Mouse (Mus musculus) intestine, postnatal 0 days (tissue): ENCODE results near the gene Lrrn4cl. TPM values are rescaled to one million over a fixed set of nuclear protein-coding genes. Genes with fewer than 3 reads are reported as not detected.

Experiments
- ATAC-seq: fragments of 200-750 bp; cut with Nextera tagmentation; 2 replicates; pipeline ENCODE4 v1.8.0; 2017; ENCODE audit warnings: mild to moderate bottlenecking, moderate TSS enrichment, moderate library complexity
- H3K27ac ChIP-seq: fragments of 300-500 bp; sonication (generic); 2 replicates; pipeline ENCODE4 v1.5.1; 2014; ENCODE audit warnings: mild to moderate bottlenecking, low read depth, low read length, moderate library complexity
- H3K27me3 ChIP-seq: fragments of 300-500 bp; sonication (generic); replicated peaks from 2 replicates; pipeline ENCODE4 v1.6.1; 2014; ENCODE audit warnings: low read length, mixed read lengths; ENCODE audit not compliant: control insufficient read depth, insufficient read depth
- H3K36me3 ChIP-seq: fragments of 300-500 bp; sonication (generic); 2 replicates; pipeline ENCODE4 v1.6.1; 2014; ENCODE audit warnings: mild to moderate bottlenecking, moderate library complexity; ENCODE audit not compliant: control insufficient read depth, insufficient read depth
- H3K4me1 ChIP-seq: fragments of 300-500 bp; sonication (generic); replicated peaks from 2 replicates; pipeline ENCODE4 v1.6.1; 2014; ENCODE audit warnings: antibody characterized with exemption, low read length, mixed read lengths; ENCODE audit not compliant: control insufficient read depth, insufficient read depth
- H3K4me2 ChIP-seq: fragments of 300-500 bp; sonication (generic); replicated peaks from 2 replicates; pipeline ENCODE4 v1.6.1; 2014; ENCODE audit warnings: low read depth, mild to moderate bottlenecking, moderate library complexity
- H3K4me3 ChIP-seq: fragments of 300-500 bp; sonication (generic); 2 replicates; pipeline ENCODE4 v1.5.1; 2014; ENCODE audit warnings: low read depth, low read length
- H3K9ac ChIP-seq: fragments of 300-500 bp; sonication (generic); 2 replicates; pipeline ENCODE4 v1.6.1; 2014; ENCODE audit warnings: mild to moderate bottlenecking, low read depth, low read length
- H3K9me3 ChIP-seq: fragments of 300-500 bp; sonication (generic); 2 replicates; pipeline ENCODE4 v1.6.1; 2016; ENCODE audit warnings: mixed run types; ENCODE audit not compliant: control insufficient read depth
- CTCF ChIP-seq: sonication (generic); IDR thresholded peaks from 2 replicates; pipeline ENCODE4 v1.5.1; 2016; ENCODE audit warnings: low read depth, mild to moderate bottlenecking, control low read depth, antibody characterized with exemption, moderate library complexity
- WGBS: fragments of 180-500 bp; shearing (Covaris S2); extraction: QIAGEN DNeasy Blood & Tissue Kit; methylation state at CpG from one replicate; pipeline ENCODE4 v1.1.7; 2014; 5-methylcytosine and 5-hydroxymethylcytosine counted together
- polyA plus RNA-seq: library from polyadenylated mRNA; unstranded; fragments of >200 nt; fragmentation: Nextera tagmentation; extraction: Ambion mirVana; gene quantifications from 2 replicates; pipeline ENCODE4 v1.2.1, GENCODE M21; 2015

Lrrn4cl gene
- polyA plus RNA-seq, 1 experiment from 2014 or later, result 2.2 TPM

DNA sequence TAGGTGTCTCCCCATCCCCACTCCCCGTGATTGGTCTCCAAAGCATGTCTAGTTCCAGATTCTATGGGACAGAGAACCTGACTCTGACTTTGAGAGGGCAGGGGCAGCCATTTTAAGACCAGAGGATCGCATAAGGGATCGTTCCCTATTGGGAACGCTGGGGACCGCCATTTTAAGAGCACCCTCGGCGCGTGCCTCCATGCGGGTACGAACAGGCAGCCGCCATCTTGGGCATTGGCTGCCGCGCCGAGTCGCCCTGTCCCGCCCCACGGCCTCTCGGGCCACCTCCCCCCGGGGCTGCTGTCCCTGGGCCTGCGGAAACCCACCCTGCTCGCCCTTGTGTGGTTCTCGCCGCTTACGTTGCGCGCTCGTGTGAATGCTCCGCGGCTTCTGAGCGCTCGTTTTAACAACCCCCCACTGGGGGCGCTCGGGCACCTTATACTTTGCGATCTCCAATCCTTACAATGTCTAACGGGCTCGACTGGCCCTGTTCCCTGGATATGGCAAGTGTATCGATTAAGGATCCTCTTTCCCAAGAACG, 13.2 kb upstream of the Lrrn4cl start, which contains the start of gene Bscl2:
Bscl2 (plus strand) TSS at position 217 of the 541 bp plus-strand sequence.
- TF ChIP-seq CTCF, result peak; percentile 74
- Histone ChIP-seq H3K4me1 (no peaks in the 10 kb centered on the region), H3K4me2 (peak within 1 kb of the TSS; percentile 89), H3K4me3 (peak within 1 kb of the TSS; percentile 62), H3K27ac (peak within 1 kb of the TSS; percentile 92), H3K27me3 (no peaks in the 10 kb centered on the region), H3K36me3 (peaks cover 24% of the 10 kb centered on the region), H3K9ac (peak within 1 kb of the TSS; percentile 83), H3K9me3 (no peaks in the 10 kb centered on the region)
- peak; percentile 74 for ATAC-seq
- under 1% methylated on average over 38 of the region's 38 CpGs for WGBS

DNA sequence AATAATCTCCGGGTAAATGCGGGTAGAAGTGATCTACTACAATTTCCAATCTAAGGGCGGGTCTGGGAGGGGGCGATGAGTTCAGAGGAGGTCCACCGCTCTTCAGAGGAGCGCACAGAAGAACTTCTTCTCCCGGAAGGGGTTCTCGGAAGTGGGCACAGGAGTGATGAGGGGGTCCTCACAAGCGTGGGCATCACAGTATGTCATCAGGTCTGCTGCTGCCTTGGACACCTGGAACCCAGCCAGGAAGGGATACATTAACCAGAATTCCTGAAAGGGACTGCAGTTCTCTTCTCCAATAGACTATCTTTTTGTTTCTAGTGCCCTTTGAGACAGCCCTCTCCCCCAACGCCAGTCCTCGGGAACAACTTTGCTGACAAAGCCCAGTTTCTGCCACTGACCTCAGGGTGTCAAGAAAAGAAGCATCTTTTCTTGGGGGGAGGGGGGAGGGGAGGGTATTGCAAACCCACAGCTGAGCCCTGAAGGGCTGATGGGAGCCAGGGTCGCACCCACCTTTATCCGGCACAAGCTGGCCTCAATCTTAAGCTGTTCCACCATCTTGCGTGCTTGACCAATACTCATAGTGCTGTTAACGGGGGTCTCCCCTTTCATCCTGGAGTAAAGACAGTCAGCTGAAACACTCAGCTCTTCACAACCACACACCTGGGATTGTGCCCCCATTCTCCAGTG, 12.4 kb upstream of the Lrrn4cl start:
- no peak for TF ChIP-seq CTCF
- Histone ChIP-seq H3K9ac (peak overlapping the region; percentile 83), H3K9me3 (no peaks in the 10 kb centered on the region), H3K4me2 (peak overlapping the region; percentile 89), H3K4me3 (peak overlapping the region; percentile 62), H3K27me3 (no peaks in the 10 kb centered on the region), H3K27ac (peak overlapping the region; percentile 92), H3K4me1 (no peaks in the 10 kb centered on the region), H3K36me3 (peaks cover 15% of the 10 kb centered on the region)
- ATAC-seq, result no peak
- 20% methylated on average over 15 of the region's 15 CpGs for WGBS

DNA sequence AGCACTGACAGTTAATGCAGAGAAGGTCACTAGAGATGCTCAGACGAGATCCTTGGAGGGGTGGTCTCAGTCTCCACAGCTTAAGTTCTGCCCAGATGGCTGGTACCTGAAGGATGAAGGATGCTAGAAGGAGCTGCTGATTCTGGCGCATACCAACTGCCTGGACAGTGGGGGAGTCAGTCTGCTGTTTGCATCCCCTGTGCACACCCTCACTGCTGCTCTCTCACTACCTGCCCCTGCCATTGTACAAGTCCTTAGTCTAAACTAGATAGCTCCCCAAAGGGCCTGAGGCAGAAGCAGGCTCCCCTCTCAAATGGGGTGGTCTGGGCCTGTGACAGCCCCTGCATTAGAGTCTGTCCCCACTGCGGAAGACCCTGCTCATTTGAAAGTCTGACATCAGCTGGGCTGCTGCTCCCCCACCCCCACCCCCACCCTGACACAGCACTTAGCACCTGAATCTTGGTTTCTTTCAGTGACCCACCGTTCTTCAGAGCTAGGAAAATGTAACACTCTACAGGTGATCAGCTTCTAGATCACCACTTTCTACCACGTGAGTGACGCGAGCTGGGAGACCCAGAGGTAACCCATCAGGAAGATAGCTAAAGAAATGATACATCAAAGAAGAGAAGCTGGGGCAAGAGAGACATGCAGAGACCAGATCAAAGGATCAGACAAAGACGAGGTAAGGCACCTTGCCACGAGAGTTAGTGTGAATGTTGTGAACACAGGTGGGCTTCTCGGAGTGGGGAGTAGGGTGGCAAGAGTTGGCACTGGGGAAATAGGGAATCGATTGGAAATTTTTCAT, 11.3 kb upstream of the Lrrn4cl start, which contains the start of gene Gng3:
Gng3 (minus strand) TSS at position 92 of the 805 bp plus-strand sequence.
- Histone ChIP-seq H3K9me3 (no peaks in the 10 kb centered on the region), H3K9ac (peak within 1 kb of the TSS; percentile 83), H3K36me3 (peaks cover 11% of the 10 kb centered on the region; the same call in 1 of the 2 replicates), H3K27ac (peak within 1 kb of the TSS; percentile 92), H3K27me3 (no peaks in the 10 kb centered on the region), H3K4me2 (peak within 1 kb of the TSS; percentile 89), H3K4me1 (no peaks in the 10 kb centered on the region), H3K4me3 (peak within 1 kb of the TSS; percentile 62)
- no peak for TF ChIP-seq CTCF
- no peak for ATAC-seq
- 81% methylated on average over 11 of the region's 11 CpGs for WGBS

DNA sequence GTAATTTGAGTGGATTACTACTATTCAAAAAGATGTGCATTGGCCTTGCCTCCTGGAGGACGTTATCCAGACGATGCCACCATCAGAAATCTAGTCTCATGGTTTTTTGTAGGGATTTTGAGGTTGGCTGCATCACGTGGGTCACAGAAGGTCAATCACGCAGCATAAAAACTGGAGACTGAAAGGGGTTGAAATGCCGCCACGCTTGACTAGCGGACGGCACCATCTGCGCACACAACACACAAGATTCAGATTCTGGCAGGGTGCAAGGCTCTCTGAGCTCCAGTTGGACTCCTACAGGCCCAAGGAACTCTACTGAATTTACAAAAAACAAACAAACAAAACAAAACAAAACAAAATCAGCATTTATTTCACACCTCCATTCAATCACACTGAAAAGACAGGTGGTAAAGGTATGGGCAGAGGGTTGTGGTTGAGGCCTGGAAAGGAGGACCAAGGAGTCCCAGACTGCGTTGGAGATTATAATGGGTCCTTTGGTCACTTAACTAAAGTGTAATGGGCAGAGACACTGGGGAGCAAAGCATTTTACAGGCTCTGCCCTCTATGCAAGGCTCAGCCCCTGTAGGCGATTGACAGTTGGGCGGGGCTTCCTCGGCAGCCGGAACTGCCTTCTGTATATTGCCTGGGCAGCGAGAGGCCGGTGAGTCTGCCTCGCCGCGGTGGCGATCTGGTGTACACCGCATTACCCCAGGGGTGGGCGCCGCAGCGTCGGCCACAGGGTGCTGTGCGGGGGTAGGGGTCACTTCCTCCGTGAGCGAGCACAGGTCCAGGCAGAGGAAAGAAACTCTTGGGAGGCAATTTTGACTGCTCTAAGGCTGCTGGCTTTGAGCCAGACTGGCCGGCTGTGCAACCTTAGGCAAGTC, 10.4 kb upstream of the Lrrn4cl start:
- H3K36me3 ChIP-seq, result peaks cover 6% of the 10 kb centered on the region; the same call in 1 of the 2 replicates
- no peak for TF ChIP-seq CTCF
- WGBS, result 26% methylated on average over 29 of the region's 29 CpGs
- peak overlapping the region; percentile 60 for H3K9ac ChIP-seq
- peak overlapping the region; percentile 21 for H3K27ac ChIP-seq
- no peaks in the 10 kb centered on the region for H3K27me3 ChIP-seq
- peak overlapping the region; percentile 66 for H3K4me2 ChIP-seq
- no peaks in the 10 kb centered on the region for H3K4me1 ChIP-seq
- H3K9me3 ChIP-seq, result no peaks in the 10 kb centered on the region
- peak overlapping the region; percentile 41 for H3K4me3 ChIP-seq
- peak; percentile 60 for ATAC-seq

DNA sequence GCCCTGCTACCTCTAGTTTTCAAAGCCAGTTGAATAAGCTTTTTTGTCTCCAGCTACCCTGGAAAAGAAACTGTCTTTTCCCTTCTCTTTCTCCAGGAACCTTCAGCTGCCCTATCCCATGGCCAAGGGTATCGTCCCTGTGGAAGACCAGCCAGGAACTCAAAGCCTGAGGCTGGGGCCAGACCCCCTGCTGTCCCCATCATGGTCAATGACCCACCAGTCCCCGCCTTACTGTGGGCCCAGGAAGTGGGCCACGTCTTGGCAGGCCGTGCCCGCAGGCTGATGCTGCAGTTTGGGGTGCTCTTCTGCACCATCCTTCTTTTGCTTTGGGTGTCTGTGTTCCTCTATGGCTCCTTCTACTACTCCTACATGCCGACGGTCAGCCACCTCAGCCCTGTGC, 9.6 kb upstream of the Lrrn4cl start:
- Histone ChIP-seq H3K27ac (no peak overlapping the region), H3K9ac (peak overlapping the region; percentile 60), H3K4me3 (peak overlapping the region; percentile 41; the same call in 1 of the 2 replicates), H3K36me3 (peaks cover 4% of the 10 kb centered on the region), H3K27me3 (no peaks in the 10 kb centered on the region), H3K4me1 (no peaks in the 10 kb centered on the region), H3K9me3 (no peaks in the 10 kb centered on the region), H3K4me2 (peak overlapping the region; percentile 66)
- 94% methylated on average over 7 of the region's 7 CpGs for WGBS
- TF ChIP-seq CTCF, result no peak
- ATAC-seq, result no peak
